Mouse (Mus musculus): ENCODE results near the gene Tcl1b1.
"Not testable (repeated sequence)": the region's sequence is repeated elsewhere in the genome, so short reads cannot be mapped to it uniquely, and the experiment has no call there.

GRCm38 (mm10) chr12:105201657-105202056 lies 42.2 kb downstream of the Tcl1b1 start, which contains the start of gene Tcl1b4:
- TF ChIP-seq POLR2A (IDR thresholded peaks at IDR 0.05; ENCODE audit: low read depth, low read length); CTCF (IDR thresholded peaks at IDR 0.05; ENCODE audit: borderline replicate concordance, insufficient read depth, low read length): not testable (repeated sequence)
